Mouse (Mus musculus) brain, embryonic 18.5 days (tissue): ENCODE results near the gene Pbx3.

Experiments used
- DNase-seq: peaks from one replicate; pipeline ENCODE4 v3.0.0-alpha.2; 2012; ENCODE audit warnings: low read depth, low spot score

Pbx3 gene

DNA sequence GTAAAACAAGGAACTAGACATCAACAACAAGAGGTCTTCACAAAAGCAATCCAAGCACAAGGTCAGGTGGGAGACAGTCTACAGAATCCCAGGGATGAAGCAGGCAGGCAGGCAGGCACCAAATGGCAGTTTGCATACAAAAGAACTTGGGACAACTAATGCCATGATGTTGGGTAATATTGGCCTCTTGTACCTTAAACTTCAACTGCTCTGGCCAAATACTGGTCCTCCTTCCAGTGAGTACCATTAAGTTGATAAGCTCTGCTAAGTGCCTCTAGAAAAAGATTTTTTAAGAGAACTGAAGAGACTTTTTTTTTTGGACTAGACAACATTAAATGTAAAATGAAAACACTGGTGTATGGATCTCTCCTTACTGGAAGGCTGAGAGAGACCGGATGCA lies 83.2 kb downstream of the Pbx3 start:
- no peak for DNase-seq

DNA sequence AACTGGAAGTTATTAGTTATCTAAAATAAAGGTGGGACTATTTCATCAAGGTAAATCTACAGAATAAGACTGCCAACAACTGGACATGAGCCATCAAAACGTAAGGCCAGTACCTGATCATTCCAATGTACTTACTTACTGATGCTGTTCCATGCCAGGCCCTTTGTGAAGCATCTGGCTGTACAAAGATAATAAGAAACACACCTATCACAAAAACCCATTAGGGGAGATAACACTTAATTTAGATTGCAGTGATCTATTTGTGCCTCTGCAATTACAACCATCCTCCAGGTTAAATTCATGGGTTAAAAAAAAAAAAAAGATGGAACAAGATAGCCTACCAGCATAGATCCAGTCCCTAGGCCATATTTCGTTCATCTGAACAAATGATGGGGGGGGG lies 88.7 kb downstream of the Pbx3 start:
- DNase-seq = no peak

DNA sequence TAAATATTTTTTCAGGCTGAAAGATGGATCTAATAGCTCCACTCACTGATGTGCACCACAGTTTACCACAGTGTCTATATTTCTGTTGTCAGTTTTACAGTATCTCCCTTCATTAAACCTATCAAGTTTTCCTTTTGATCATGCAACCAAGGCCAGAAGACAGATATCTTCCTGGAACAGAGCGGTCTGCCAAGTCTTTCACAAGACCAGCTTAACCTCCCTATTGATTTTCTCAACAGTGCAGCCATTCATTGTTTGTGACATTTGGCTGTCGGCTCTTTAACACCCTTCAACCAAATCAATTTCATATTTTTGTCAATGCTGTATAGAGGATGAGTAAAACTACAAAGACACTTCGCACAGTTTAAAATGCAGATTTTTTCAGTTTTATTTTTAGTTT lies 91.9 kb downstream of the Pbx3 start:
- no peak for DNase-seq

DNA sequence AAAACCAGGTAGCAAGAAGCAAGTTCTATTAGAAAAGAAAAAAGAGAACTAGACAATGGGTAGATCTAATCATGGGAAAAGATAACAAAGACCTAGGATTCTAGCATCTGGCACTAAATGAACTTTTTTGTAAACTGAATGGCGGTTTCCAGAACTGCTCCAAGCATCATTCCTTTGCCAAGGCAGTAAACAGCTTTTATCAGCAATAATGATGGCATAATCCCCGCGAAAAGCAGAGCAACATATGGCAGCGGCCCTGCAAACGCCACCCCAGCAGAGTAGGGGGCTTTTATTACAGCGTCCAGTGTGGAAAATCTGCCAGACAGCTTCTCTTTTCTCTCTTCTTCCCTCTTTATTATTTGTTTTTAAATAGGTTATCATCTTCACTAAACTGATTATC lies 93.2 kb downstream of the Pbx3 start:
- no peak for DNase-seq

- DNase-seq = no peak
Measured at GRCm38 (mm10) chr2:34275630-34276193, 97.2 kb downstream of the Pbx3 start.

DNA sequence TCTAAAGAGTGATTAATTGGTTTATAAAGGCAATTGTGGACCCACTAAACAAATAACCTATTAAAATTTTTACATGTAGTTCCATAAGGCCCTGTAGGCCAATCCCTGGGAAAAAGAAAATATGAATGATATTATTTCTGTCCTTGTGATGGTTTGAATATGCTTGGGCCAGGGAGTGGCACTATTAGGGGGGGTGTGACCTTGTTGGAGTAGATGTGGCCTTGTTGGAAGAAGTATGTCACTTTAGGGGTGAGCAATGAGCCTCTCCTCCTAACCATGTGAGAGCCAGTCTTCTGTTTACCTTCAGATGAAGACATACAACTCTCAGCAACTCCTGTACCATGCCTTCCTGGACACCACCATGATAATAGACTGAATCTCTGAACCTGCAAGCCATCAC lies 110.9 kb downstream of the Pbx3 start:
- no peak for DNase-seq

- no peak for DNase-seq
Measured at GRCm38 (mm10) chr2:34260653-34261076, 112.3 kb downstream of the Pbx3 start.

GRCm38 (mm10) chr2:34258256-34258655 lies 114.7 kb downstream of the Pbx3 start:
- DNase-seq = no peak

- no peak for DNase-seq
Measured at GRCm38 (mm10) chr2:34257611-34258010, 115.3 kb downstream of the Pbx3 start.

DNA sequence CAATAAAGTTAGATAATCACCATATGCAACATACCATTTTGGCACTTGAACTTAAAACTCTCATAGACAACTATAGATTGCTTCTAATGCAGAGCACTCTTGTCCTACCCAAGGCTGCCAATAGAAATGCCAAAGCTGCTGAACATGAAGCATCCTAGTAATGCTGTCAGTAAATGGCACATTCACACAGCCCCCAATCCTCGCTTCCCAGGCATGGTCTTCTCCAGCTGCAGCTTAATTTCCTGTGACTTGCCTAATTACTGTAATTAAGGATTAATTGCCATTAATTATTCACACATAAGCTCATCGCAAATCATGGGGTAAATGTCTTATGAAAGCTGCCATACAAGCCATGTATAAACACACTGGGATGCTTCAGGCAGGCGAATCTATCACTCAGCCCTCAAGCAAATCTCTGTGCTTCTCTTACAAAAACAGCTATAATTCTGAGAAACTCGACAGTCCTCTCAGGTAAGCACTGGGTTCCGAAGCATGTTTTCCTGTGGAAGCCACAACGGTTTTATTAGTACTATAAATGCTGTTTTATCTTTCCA lies 116.9 kb downstream of the Pbx3 start:
- DNase-seq = peak; percentile 62

GRCm38 (mm10) chr2:34253627-34254026 lies 119.3 kb downstream of the Pbx3 start:
- DNase-seq = no peak

DNA sequence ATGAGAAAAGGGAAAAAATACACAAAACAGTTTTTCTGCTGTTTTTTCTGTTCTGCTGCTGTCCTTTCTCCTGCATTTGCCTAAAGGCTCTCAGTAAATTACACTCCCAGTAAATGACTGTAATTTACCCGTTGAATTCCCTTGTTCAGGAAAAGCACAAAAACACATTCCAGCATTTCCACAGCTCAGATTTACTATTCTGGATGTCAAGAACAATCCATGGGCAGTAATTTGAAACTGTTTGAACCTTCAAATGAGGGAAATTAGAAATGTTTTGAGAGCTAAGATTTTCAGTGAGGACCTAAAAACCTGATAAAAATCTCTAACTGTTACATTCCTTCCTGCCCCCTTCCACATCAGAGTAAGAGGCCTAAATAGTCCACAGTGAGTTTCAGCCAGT lies 119.8 kb downstream of the Pbx3 start:
- no peak for DNase-seq

- no peak for DNase-seq
Measured at GRCm38 (mm10) chr2:34252286-34252685, 120.7 kb downstream of the Pbx3 start.

- no peak for DNase-seq
Measured at GRCm38 (mm10) chr2:34249961-34250658, 122.8 kb downstream of the Pbx3 start.

GRCm38 (mm10) chr2:34249141-34249960 lies 123.6 kb downstream of the Pbx3 start:
- peak; percentile 60 for DNase-seq

GRCm38 (mm10) chr2:34240885-34241284 lies 132.1 kb downstream of the Pbx3 start:
- DNase-seq = no peak

DNA sequence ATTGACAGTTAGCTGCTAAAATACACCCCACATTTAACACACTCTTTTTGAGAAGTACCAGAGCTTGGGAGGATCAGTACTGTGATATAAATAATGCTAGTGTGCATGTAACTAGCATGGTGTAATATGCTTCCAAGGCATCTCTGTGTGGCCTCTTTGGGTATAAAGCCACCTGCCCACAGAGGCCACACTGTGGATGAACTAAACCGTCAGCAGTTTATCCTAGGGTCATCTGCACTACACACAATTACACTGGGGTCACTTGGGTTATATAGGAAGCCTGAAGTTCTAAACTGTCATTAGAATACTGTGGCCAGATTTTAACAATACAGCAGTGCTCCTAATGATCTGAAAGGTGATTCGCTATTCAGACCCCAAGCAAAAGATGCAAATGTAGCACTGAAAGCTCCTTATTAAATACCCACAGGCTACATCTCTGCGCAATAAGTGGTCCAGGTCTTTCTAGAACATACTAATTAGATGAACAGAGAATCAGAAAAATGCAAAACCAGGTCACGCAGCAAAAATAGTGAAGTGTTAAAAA lies 133.6 kb downstream of the Pbx3 start:
- no peak for DNase-seq

- no peak for DNase-seq
Measured at GRCm38 (mm10) chr2:34235467-34236075, 137.4 kb downstream of the Pbx3 start.

DNA sequence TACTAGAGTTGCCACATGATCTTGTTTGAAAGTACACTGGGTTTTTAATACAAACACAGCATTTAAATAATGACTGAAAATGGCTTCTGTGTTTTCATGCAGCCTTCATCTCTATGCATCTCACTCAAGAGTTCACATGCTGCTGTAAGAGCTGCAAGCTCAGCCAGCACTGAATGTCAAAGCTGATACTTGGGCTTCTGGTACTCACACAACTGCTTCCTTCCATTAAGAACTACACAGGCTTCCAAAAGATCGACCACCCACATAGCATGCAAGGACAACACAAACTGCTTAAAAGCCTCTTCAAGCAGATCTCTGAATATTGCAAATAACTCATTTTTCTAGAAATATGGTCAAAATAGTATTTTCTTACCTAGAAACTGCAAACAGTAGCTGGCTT lies 138.7 kb downstream of the Pbx3 start:
- no peak for DNase-seq

GRCm38 (mm10) chr2:34233271-34233670 lies 139.7 kb downstream of the Pbx3 start:
- no peak for DNase-seq

- no peak for DNase-seq
Measured at GRCm38 (mm10) chr2:34227688-34228087, 145.3 kb downstream of the Pbx3 start.

DNA sequence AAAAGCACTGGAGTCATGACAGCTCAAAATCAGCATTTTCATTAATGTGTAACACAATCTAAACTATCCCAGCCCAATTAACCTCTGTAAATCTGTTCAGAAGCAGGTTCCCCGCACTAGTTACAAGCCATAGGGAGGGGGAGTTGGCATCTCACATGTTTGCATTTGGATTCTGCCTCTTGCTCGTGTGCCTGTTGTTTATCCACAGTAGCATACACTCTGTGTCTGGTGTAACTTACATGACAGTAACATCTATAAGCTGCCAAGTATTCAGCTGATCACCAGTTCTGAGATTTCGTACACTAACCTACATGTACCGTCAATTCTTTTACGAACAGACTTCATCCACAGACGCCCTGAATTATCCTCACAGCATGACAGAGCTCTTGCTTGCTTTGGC lies 147.5 kb downstream of the Pbx3 start:
- no peak for DNase-seq
